Mouse (Mus musculus) heart, embryonic 10.5 days (tissue): ENCODE measurements around the gene Vmn1r50. TPM values are rescaled to one million over a fixed set of nuclear protein-coding genes. Genes with fewer than 3 reads are reported as not detected.
"Not testable (repeated sequence)": the region's sequence is repeated elsewhere in the genome, so short reads cannot be mapped to it uniquely, and the experiment has no call there.

Experiments used
- DNase-seq: peaks from one replicate; pipeline ENCODE4 v3.0.0-alpha.2; 2017; ENCODE audit warnings: low spot score
- H3K27ac ChIP-seq: fragments of 300-500 bp; sonication (generic); 2 replicates; pipeline ENCODE4 v1.5.1; 2016; ENCODE audit warnings: mild to moderate bottlenecking
- H3K27me3 ChIP-seq: fragments of 300-500 bp; sonication (generic); 2 replicates; pipeline ENCODE4 v1.6.1; 2016; ENCODE audit warnings: mild to moderate bottlenecking; ENCODE audit not compliant: poor library complexity, insufficient read depth, severe bottlenecking
- H3K36me3 ChIP-seq: fragments of 300-500 bp; sonication (generic); 2 replicates; pipeline ENCODE4 v1.6.1; 2016; ENCODE audit warnings: mild to moderate bottlenecking, moderate library complexity
- H3K4me1 ChIP-seq: fragments of 300-500 bp; sonication (generic); 2 replicates; pipeline ENCODE4 v1.6.1; 2016; ENCODE audit warnings: mild to moderate bottlenecking
- H3K4me3 ChIP-seq: fragments of 300-500 bp; sonication (generic); 2 replicates; pipeline ENCODE4 v1.5.1; 2016; ENCODE audit warnings: mild to moderate bottlenecking, moderate library complexity
- H3K9me3 ChIP-seq: fragments of 300-500 bp; sonication (generic); 2 replicates; pipeline ENCODE4 v1.6.1; 2016; ENCODE audit warnings: mild to moderate bottlenecking, moderate library complexity
- WGBS: fragments of 180-500 bp; shearing (Covaris S2); methylation state at CpG from one replicate; pipeline ENCODE4 v1.1.7; 2016; 5-methylcytosine and 5-hydroxymethylcytosine counted together
- polyA plus RNA-seq: library from polyadenylated mRNA; unstranded; fragments of >200 nt; fragmentation: Nextera tagmentation; extraction: Ambion mirVana; gene quantifications from 2 replicates; pipeline ENCODE4 v1.2.1, GENCODE M21; 2016

The Vmn1r50 gene
- polyA plus RNA-seq, result not detected in 2 replicates

DNA sequence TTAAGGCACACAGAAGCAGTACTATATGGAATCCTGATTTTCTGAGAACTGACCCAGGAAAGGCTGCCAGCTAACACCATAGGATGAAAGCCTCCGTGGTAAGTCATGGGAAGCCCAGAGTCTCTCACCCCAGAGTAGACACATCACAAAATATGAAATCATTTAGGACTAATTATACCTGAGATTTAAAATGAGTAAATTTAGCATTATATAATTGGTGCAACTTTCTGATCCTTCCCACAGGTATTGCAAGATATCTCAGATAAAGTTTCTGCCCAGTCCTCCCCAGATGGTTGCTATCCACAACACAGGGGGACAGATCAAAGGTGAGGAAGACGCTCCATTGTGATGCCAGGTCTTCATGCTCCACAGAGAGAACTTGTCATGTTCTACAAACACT lies at the start of gene Vmn1r50:
Gene Vmn1r50, plus strand, starts transcription at position 301 of the 400 bp plus-strand sequence.
- no peaks in the 10 kb centered on the region for H3K4me1 ChIP-seq
- no peaks in the 10 kb centered on the region; the same call in none of the 2 replicates for H3K9me3 ChIP-seq
- H3K27me3 ChIP-seq, result no peaks in the 10 kb centered on the region
- WGBS, result 51% methylated on average over 2 of the region's 2 CpGs
- no peak within 1 kb of the TSS for H3K4me3 ChIP-seq
- H3K27ac ChIP-seq, result no peak within 1 kb of the TSS
- DNase-seq, result no peak
- H3K36me3 ChIP-seq, result no peaks in the 10 kb centered on the region

- Histone ChIP-seq H3K27ac (no peak within 1 kb of the TSS), H3K27me3 (no peaks in the 10 kb centered on the region), H3K4me1 (no peaks in the 10 kb centered on the region), H3K4me3 (no peak within 1 kb of the TSS), H3K36me3 (no peaks in the 10 kb centered on the region), H3K9me3 (peaks cover 11% of the 10 kb centered on the region)
- 71% methylated on average over 4 of the region's 4 CpGs for WGBS
- DNase-seq, result no peak
Observed at GRCm38 (mm10) chr6:90078406-90078805, 22.8 kb upstream of the Vmn1r50 start, which contains the start of gene Vmn1r49. Gene Vmn1r49, minus strand, starts transcription at chr6:90078506.

DNA sequence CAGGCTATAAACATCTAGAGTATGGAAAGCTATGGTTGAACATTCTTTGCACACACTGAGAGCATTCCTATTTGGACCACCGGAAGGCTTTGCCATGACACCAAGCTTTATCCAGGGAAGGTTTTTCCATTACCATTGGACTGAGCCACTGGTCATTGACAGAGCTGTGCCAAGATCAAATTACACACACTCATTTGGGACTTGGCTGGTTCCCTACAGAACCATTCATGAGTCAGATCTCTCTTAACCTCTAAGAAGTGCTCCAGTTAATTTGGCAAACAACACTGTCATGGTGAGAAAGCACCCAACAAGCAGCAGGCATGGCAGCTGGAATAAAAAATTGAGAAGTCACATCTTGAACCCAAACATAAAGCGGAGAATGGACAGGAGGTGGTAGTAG lies 664 bp upstream of the Vmn1r50 start:
- WGBS, result 74% methylated on average over 2 of the region's 2 CpGs
- H3K27me3 ChIP-seq, result no peaks in the 10 kb centered on the region
- DNase-seq, result no peak
- no peaks in the 10 kb centered on the region for H3K4me1 ChIP-seq
- no peak overlapping the region for H3K27ac ChIP-seq
- H3K9me3 ChIP-seq, result no peaks in the 10 kb centered on the region; the same call in none of the 2 replicates
- H3K36me3 ChIP-seq, result no peaks in the 10 kb centered on the region
- no peak overlapping the region for H3K4me3 ChIP-seq

DNA sequence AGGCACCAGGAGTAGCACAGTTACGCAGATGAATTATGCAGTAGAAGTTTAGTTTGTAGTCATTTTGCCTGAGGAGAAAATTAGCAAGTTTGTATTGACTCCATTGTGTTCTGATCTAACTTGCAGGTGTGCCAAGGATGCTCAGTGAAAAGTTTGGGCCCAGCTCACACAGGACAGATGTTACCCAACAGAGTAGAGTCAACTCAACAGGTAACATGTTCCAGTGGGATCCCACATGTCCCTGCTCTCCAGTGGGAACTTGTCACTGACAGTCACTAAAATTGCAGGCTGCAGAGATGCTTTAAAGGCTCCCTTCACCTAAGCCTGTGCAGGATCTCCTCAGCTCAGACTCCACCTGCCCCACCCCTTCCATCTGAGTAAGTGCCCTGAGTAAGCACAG lies 21.1 kb downstream of the Vmn1r50 start, which contains the start of gene Vmn1r51:
Gene Vmn1r51, plus strand, starts transcription at position 301 of the 400 bp plus-strand sequence.
- not testable (repeated sequence) for H3K27ac ChIP-seq, H3K36me3 ChIP-seq, H3K4me1 ChIP-seq, H3K4me3 ChIP-seq, H3K9me3 ChIP-seq, DNase-seq, H3K27me3 ChIP-seq
- WGBS, result 81% methylated on average over 1 of the region's 1 CpGs

Other genes with a start within 250 kb of the Vmn1r50 start
- not detected in 2 replicates for gene Vmn1r42, start 225.0 kb upstream of the Vmn1r50 start, polyA plus RNA-seq
- gene Vmn1r43, start 225.0 kb upstream of the Vmn1r50 start, polyA plus RNA-seq, result not detected in 2 replicates
- gene Vmn1r44, start 217.8 kb upstream of the Vmn1r50 start, polyA plus RNA-seq, result not detected in 2 replicates
- gene Vmn1r45, start 160.8 kb upstream of the Vmn1r50 start, polyA plus RNA-seq, result not detected in 2 replicates
- not detected in 2 replicates for gene Vmn1r46, start 132.1 kb upstream of the Vmn1r50 start, polyA plus RNA-seq
- not detected in 2 replicates for gene Vmn1r47, start 85.3 kb upstream of the Vmn1r50 start, polyA plus RNA-seq
- not detected in 2 replicates for gene Vmn1r48, start 64.6 kb upstream of the Vmn1r50 start, polyA plus RNA-seq
- not detected in 2 replicates for gene Vmn1r49, start 22.9 kb upstream of the Vmn1r50 start, polyA plus RNA-seq
- gene Vmn1r51, start 21.2 kb downstream of the Vmn1r50 start, polyA plus RNA-seq, result not detected in 2 replicates
- gene Vmn1r52, start 73.4 kb downstream of the Vmn1r50 start, polyA plus RNA-seq, result not detected in 2 replicates
- not detected in 2 replicates for gene V1ra8, start 101.4 kb downstream of the Vmn1r50 start, polyA plus RNA-seq
- gene Vmn1r53, start 123.0 kb downstream of the Vmn1r50 start, polyA plus RNA-seq, result not detected in 2 replicates
- gene Vmn1r54, start 144.9 kb downstream of the Vmn1r50 start, polyA plus RNA-seq, result not detected in 2 replicates
- gene BC048671, start 199.8 kb downstream of the Vmn1r50 start, polyA plus RNA-seq, result not detected in 2 replicates
- gene Chst13, start 223.8 kb downstream of the Vmn1r50 start, polyA plus RNA-seq, result 0.44 and 1.6 TPM in 2 replicates
- 0.21 TPM in 1 of 2 replicates, not detected in the other for gene Uroc1, start 231.9 kb downstream of the Vmn1r50 start, polyA plus RNA-seq